14 mouse cellular contexts compared by ENCODE assay signal in the genomic region with DNA sequence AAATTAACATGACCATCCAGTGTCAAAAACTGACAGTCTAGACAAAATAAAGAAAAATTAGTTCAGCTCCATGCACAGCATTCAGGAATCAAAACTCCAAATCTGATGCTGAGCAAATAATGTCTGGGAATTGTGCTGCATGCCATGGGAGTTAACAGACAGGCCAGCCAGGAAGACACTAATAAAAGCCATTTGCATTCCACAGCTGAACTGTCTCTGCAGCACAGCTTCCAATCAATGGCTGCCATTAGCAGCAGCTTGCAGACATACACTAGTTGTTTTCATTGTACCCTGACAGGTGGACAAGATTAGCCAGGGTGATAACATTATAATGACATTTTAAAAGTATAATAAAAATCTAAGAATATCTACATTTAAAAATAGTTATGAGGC.
DNase-seq lines count a peak whose midpoint lies in the region; ATAC-seq and TF ChIP-seq lines count a peak whose summit lies in the region.
"Had no signal": no experiment of that assay in that cellular context is flagged by ENCODE, and none has a peak within 500 bp of the region (broad histone marks: within the 10 kb centered on the region; RNA-seq: fewer than 3 reads in every experiment).

No protein-coding gene starts in this region.

- no peak for TF ChIP-seq POLR2A in thymus, adult 2 months (IDR thresholded peaks at IDR 0.05; ENCODE audit: control insufficient read depth, extremely low read depth, insufficient read depth, low read length, poor library complexity)

- no peaks in the 10 kb centered on the region for H3K9me3 ChIP-seq in hindbrain, embryonic 12.5 days (replicated peaks)
- no peaks in the 10 kb centered on the region for H3K9me3 ChIP-seq in midbrain, postnatal 0 days (ENCODE audit: low read length)
- H3K9me3 ChIP-seq: embryonic facial prominence, embryonic 13.5 days; G1E had no signal

- no peaks in the 10 kb centered on the region for H3K27me3 ChIP-seq in hindbrain, embryonic 12.5 days
- no peaks in the 10 kb centered on the region for H3K27me3 ChIP-seq in midbrain, postnatal 0 days (ENCODE audit: insufficient read depth, low read length)
- H3K27me3 ChIP-seq in thymus, adult 2 months (ENCODE audit: control insufficient read depth, insufficient read depth, low read length) = no peaks in the 10 kb centered on the region
- H3K27me3 ChIP-seq: embryonic facial prominence, embryonic 13.5 days had no signal

- H3K36me3 ChIP-seq in hindbrain, embryonic 12.5 days = no peaks in the 10 kb centered on the region
- H3K36me3 ChIP-seq in midbrain, postnatal 0 days (ENCODE audit: insufficient read depth, low read length) = no peaks in the 10 kb centered on the region
- H3K36me3 ChIP-seq in thymus, adult 2 months (ENCODE audit: control insufficient read depth, insufficient read depth, low read length) = no peaks in the 10 kb centered on the region
- H3K36me3 ChIP-seq: embryonic facial prominence, embryonic 13.5 days; G1E had no signal

- peak overlapping the region; percentile 62 for H3K27ac ChIP-seq in hindbrain, embryonic 12.5 days
- H3K27ac ChIP-seq in midbrain, postnatal 0 days (ENCODE audit: low read depth, low read length) = peak overlapping the region; percentile 55
- no peak overlapping the region for H3K27ac ChIP-seq in thymus, adult 2 months (ENCODE audit: control insufficient read depth, insufficient read depth, low read length)
- H3K27ac ChIP-seq: embryonic facial prominence, embryonic 13.5 days had no signal

- no peak overlapping the region for H3K4me2 ChIP-seq in hindbrain, embryonic 12.5 days (replicated peaks)
- H3K4me2 ChIP-seq in midbrain, postnatal 0 days (ENCODE audit: low read depth, low read length, poor library complexity, severe bottlenecking) = no peak overlapping the region
- H3K4me2 ChIP-seq: embryonic facial prominence, embryonic 13.5 days; heart, embryonic 11.5 days had no signal

- peak; percentile 87 for ATAC-seq in hindbrain, embryonic 12.5 days (ENCODE audit: low FRiP score)
- peak; percentile 56; the same call in 1 of the 2 replicates for ATAC-seq in midbrain, postnatal 0 days (ENCODE audit: low FRiP score)
- ATAC-seq: inflammation-experienced regulatory T-cells, adult 6 months had no signal

- 0 out of 2 replicates have a peak, but pooled peaks cover 3% of the 10 kb centered on the region for H3K4me1 ChIP-seq in hindbrain, embryonic 12.5 days
- H3K4me1 ChIP-seq in midbrain, postnatal 0 days (ENCODE audit: insufficient read depth, low read length) = no peaks in the 10 kb centered on the region
- no peaks in the 10 kb centered on the region for H3K4me1 ChIP-seq in thymus, adult 2 months (replicated peaks; ENCODE audit: control insufficient read depth, insufficient read depth, low read length)

- TF ChIP-seq CTCF in midbrain, postnatal 0 days (IDR thresholded peaks at IDR 0.05) = no peak
- TF ChIP-seq CTCF in thymus, adult 2 months (IDR thresholded peaks at IDR 0.05; ENCODE audit: borderline replicate concordance, control insufficient read depth, extremely low read depth, insufficient read depth, low read length, poor library complexity) = no peak

- peak; percentile 24 to 29 for DNase-seq in cerebellum, postnatal 10 days
- DNase-seq in cerebellum, adult 11 months = no peak
- DNase-seq in brain, adult 2 months (ENCODE audit: low read depth, low spot score) = peak; percentile 45
- DNase-seq in midbrain, postnatal 0 days (ENCODE audit: low spot score) = peak; percentile 53
- DNase-seq in adrenal gland, postnatal 4 days (ENCODE audit: low spot score in 2 of 2) = no peak
- no peak for DNase-seq in thymus, adult 2 months
- no peak for DNase-seq in adrenal gland, adult 2 months
- DNase-seq: liver; right cerebral cortex, postnatal 14 days had no signal

- H3K9ac ChIP-seq in hindbrain, embryonic 12.5 days = no peak overlapping the region
- H3K9ac ChIP-seq in midbrain, postnatal 0 days (replicated peaks; ENCODE audit: low read length, poor library complexity, severe bottlenecking) = no peak overlapping the region
- H3K9ac ChIP-seq: embryonic facial prominence, embryonic 13.5 days had no signal

- H3K4me3 ChIP-seq in hindbrain, embryonic 12.5 days = no peak overlapping the region
- H3K4me3 ChIP-seq in midbrain, postnatal 0 days (ENCODE audit: low read depth, low read length) = no peak overlapping the region
- H3K4me3 ChIP-seq in thymus, adult 2 months (ENCODE audit: control insufficient read depth, insufficient read depth, low read length) = no peak overlapping the region
- H3K4me3 ChIP-seq: embryonic facial prominence, embryonic 13.5 days had no signal

Comparison
In these comparisons a context has a peak if more than half of its experiments do, and no peak if none do; other contexts are left out.
1. DNase-seq: peak in cerebellum, postnatal 10 days (2 of 2), brain, adult 2 months (single experiment) and midbrain, postnatal 0 days (single experiment); none in cerebellum, adult 11 months (single experiment), adrenal gland, postnatal 4 days (0 of 2), thymus, adult 2 months (single experiment) and adrenal gland, adult 2 months (single experiment).